Mouse (Mus musculus) hematopoietic stem cell, adult 5-6 weeks (primary cell): ENCODE results near the gene Fam20c. TPM values are rescaled to one million over a fixed set of nuclear protein-coding genes. Genes with fewer than 3 reads are reported as not detected.

Experiments used
- ATAC-seq, 2 experiments: fragments of 125-278 bp in 1 of 2; replicated peaks in 1 of 2; 2 replicates each; pipeline ENCODE4 v1.8.0; 2016 to 2017; ENCODE audit warnings: inconsistent platforms in 2 of 2, mild to moderate bottlenecking in 2 of 2, moderate number of reproducible peaks in 2 of 2, low read depth in 1 of 2, moderate TSS enrichment in 1 of 2; ENCODE audit not compliant: low FRiP score in 2 of 2, poor library complexity in 2 of 2, severe bottlenecking in 2 of 2, insufficient read depth in 1 of 2, low TSS enrichment in 1 of 2
- total RNA-seq: library from RNA; stranded (forward); fragments of 172-1452, 232-1000 nt; gene quantifications from 2 replicates; pipeline ENCODE4 v1.2.3, GENCODE M21; 2017

The Fam20c gene
- 1.4 and 3.5 TPM in 2 replicates for total RNA-seq

DNA sequence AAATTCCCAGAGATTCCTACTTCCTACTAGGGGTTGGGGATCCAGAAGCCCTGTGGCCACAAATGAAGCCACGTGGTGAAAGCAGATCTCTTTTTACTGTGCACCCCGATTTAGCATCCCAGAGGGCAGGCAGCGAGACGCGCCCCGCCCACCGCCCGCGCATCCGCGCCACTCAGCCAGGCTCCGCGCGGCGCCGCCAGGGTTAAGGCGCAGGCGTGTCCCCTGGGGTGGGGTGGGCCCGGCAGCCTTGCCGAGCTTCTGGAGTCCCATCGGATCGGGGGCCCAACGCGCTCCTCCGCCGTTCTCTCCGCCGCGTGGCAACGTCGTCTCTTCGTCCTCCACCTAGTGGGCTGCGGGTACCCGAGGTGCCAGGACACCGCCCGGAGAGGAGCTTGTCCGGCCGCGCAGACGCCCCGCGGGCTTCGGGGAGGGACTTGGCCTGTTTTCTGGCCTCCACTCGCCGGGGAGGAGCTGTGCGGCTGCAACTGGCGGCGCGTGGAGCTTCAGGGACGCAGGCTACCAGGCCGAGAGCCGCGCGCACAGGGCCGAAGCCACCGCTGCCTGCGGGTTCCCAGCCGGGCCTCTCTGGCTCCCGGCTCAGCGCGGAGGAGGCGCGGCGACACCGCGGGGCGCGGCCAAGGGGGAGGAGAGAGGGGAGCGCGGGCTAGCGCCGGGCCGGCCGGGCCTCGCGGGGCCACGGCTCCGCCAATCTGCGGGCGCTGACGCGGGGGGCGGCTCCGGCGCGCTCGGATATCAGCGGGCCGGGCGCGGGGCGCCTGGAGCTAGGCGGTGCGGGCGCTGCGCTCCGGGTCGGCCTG, at the start of gene Fam20c:
Fam20c (plus strand) TSS at position 212 of the 818 bp plus-strand sequence.
- peak; percentile 28 to 42 for ATAC-seq

DNA sequence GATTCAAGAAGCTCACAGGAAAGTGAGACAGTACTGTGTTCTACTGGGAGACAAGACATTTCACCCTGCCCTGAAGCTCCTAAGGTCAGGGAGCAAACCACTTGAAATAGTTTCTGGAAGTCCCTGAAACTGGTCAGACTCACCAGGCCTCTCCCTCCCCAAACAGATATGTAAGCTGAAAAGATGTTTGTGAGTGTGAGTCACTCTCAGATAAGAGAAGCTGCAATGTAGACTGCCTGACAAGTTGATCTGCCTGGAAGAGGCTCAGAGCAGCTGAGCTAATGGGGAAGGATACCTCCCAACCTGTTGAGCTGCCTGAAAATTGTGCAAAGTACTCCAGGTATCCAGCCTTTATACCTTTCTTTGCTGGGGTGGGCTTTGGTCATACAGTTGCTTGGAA, 46.9 kb upstream of the Fam20c start:
- no peak for ATAC-seq

DNA sequence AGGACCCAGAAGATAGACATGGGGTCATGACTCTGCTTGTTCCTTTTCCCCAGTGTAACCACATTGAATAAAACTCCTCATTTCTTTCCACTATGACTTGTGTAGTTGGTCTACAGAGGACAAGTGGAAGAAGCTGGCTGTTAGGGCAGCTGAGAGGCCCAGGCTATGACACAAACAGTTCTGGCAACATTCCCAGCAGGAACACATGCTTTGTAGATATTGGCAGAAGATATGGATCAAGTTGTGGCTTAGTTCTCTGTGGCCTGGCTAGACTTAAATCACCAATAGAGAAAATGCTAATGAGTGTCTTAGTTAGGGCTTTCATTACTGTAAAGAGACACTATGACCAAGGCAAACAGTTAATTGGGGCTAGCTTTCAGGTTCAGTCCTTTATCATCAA, 45.7 kb upstream of the Fam20c start:
- no peak for ATAC-seq

DNA sequence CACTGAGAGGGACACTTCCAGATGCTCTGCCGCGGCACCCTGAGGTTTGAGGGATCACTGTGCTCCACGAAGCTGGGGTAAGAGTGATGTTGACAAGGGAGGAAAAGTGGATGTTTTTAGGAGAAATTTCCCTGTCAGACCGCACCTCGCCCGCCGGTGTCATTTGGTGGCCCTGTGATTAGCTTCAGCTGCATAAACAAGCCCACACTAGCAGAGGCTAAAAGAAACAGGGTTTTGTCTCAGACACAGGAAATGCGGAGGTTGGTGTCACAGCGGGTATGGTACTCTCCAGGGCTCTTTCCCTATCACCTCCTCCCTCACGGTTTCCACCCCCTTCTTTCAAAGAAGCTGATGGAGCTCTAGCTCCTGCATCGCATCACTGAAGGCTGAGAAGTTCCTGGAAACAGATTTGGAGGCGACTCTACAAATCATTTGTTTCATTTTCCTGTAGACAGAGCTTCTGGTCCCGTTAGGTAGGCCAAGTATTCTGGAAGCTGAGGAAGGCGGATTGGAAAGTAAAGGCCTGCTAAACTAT, 38.7 kb upstream of the Fam20c start:
- no peak for ATAC-seq

DNA sequence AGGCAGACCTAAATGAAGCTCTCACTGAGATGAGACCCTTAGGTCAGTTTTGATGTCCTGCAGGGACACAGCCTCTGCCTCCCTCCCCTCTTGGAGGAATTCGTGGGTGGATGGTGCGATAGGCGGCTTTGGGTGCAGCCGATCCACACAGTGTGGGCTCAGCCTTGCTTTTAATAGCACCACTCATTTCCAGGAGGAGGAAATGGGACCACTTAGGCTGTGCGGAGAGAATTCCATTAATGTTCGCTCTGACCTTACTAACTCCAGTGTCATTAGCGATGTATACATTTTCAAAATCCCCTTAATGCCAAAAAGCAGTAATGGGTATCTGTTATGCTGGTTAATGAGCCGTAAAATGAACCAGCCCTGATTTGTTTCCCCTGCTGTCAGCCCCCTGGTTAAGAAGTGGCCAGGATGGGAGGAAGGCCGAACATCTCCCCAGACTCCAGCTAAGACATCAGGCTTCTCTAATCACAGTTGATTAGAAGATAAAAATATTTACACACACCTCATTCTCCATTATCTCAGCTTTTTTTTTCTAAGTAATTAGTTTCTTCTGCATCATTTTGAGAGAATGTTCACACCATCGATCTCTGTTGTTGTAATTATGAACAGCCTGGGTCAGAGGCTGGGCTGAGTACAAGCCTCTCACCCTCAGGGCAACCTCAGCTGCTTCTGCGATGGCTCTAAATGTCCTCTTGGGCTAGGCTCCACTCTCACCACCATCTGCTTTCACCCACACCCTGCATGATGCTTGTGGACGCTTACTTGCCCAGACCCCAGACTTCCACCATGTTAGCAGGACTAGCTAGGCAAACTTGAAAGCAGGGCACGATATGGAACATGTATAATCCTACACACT, 33.8 kb upstream of the Fam20c start:
- ATAC-seq = no peak

DNA sequence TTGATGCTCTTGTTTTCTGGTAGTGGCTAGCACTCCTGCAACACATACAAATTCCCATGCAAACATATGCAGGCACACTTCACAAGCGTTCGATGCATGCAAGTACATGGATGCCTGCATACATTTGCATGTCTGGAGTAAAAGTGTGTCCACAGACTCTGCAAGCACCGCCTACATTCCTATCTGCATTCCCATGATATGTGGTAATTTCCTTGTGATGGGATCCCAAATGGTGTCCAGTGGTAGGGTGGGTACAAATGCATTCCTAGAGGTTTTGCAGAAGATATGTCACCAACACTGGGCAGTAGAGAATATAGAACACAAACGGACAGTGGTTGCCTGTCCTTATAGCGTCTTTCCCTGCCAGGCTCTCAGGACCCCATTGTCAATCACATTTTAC, 29.9 kb upstream of the Fam20c start:
- ATAC-seq = no peak

DNA sequence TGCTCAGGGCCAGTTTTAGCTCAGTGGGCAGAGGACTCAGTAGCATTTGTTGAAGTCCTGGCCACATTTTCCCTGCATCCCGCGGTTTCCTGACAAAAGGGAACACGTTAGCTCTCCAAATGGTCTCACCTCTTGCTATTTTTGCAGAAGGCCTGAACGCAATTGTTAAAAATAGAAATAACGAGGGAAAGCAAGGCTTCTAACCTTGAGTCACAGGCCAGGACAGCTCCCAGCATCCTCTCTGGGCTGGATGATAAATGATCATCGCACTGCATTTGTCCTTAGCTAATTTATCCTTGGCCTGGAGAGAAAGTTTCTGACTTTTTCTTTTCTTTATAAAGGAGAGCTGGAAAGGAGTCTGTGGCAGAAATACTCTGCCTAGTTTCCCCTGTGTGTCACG, 29.2 kb upstream of the Fam20c start:
- ATAC-seq = no peak

DNA sequence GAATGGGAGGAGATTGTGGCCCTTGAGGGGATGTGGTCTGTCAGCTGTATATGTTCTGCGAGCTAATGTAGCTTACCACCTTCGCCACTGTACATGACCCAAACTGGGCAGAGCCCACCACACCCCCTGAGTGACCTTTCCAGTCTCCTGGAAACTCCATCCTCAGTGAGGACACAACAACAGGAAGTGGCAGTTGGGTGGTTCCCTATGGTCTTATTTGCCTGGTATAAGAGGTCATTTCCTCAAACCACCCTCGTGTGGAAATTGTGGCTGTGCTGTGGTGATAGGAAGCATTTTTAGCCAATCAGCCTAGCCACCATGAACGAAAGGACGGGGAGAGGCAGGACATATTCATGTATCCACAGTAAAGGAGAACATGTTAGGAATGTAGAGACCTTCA, 23.5 kb upstream of the Fam20c start:
- peak; percentile 70 to 77 for ATAC-seq

DNA sequence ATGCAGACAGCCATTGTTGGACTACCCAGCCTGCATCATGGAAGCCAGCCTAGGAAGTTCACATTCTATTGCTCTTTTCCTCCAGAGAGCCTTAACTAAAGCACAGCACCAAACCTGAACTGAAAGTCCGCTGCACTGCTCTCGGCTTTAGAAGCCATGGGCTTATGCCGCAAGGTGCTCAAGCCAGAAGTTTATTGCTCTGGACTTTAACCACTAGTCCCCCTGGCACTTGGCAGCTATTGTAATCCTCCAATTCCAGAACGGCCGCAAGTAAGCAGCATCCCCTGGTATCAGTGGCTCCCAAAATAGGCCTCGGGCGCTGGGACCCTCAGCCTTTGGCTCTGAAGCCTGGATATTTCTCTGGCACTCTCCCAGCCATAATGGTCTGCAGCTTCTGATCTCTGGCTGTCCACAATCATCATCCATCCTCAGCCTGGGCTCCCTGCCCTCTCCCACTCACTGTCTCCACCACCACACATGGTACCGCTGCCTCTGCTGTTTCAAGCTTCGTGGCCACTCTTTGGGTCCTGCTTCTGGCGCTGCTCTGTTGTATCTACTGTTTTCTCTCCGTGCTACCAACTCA, 20.9 kb upstream of the Fam20c start:
- no peak for ATAC-seq

DNA sequence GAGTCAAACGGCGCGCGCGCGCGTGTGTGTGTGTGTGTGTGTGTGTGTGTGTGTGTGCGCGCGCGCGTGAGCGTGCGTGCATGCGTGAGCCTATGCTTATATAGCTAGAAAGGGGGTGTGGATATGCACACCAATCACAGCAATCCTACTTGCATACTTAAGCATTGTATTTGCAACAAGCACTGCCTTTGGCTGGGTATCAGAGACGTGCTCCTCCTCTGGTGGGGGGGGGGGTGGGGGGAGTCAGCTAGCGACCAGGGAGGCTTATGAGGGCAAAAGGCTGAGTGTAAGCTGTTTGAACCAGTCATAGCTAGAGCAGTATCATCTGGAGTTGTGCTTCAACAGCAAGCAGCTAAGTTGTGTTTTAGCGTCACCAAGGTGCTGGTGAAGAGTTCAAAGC, 20.3 kb upstream of the Fam20c start:
- ATAC-seq = no peak

DNA sequence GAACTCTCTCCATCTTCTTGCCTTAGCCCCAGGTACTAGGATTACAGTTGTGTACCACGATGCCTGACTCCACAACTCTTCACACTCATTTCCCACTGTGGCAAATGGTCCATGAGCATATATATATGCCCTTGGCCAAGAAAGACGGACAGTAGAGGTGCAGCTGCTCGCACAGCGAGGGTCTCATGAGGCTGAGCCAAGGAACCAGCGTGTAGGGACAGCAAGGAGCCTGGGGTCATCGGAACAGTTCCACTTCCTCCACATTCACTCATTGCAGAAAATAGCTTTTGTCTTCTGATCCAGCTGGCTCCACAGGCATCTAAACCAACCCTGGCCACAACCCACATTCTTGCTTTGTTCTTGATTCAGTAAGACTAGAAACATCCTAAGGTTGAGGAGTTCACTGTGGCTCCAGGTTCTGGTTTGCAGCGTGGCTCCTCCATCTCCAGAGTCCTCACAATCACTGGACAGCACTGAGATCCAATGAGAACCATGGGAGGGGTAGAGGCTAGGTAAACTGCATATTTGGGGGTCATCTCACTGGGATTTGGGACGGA, 19.0 kb upstream of the Fam20c start:
- no peak for ATAC-seq

DNA sequence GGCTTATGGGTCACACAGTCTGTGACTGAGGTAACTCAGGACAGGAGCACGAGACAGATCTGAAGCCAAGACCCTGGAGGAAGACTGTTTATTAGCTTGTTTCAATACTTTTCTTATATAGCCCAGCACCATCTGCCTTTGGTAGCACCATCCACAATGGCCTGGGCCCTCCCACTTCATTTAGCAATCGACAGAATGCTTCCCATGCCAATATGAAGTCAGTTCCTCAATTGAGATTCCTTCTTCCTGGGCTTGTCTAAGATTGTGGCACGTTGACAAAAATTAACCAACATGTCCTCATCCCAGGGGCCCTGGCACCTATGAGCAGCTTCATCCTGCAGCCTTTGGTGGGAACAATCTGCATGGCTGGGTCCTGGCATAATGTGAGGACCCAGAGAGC, 14.2 kb upstream of the Fam20c start:
- no peak for ATAC-seq

DNA sequence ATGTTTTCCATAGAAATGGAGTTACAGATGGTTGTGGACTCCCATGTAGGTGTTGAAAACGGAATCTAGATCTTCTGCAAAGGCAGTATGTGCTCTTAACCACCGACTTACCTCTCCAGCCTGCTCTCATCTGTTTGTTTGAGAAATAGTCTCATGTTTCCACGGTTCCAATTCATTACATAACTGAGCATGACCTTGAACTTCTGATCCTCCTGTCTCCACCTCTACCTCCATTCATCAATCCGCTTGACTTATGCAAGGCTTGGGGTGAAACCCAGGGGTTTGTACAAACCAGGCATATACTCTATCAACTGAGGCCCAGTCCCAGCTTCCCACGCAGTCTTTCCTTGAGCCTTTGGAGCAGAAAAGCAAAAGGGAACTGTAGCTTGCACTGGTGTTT, 12.8 kb upstream of the Fam20c start:
- ATAC-seq = no peak

DNA sequence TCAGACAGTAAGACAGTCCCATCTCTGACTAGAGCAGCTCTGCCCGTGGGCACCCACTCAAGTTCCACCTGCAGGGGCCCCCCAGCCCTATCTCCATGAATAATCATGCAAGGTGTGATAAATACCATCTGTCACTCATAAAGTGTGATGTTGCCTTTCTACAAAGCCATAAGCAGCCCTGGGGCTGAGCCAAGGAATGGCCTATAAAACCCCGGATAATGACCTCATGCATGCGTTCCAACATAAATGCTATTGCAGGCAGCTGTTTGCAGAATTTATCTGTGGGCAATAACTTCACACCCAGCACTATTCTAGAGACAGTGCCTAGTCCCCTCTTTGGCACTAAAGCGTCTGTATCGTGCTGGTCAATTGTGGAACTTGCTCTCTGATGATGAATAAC, 12.0 kb upstream of the Fam20c start:
- no peak for ATAC-seq

DNA sequence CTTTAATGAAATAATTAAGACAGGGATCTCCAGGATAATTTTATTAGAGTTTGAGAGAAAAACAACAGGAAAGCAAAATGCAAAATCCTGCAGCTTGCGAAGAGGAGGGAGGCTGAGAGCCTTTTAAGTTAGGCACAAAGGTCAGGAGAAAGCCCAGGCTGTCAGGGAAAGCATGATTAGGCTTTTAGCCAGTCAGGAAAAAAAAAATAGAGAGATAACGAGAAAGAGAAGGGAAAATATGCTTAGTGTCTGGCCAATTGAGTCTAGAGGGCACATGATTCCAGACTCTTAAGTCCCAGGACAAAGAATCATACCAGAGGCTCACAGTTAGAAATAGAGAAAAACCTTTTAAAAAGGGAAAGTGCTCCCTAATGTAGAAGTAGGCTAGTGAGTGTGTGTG, 10.7 kb upstream of the Fam20c start:
- ATAC-seq = no peak

DNA sequence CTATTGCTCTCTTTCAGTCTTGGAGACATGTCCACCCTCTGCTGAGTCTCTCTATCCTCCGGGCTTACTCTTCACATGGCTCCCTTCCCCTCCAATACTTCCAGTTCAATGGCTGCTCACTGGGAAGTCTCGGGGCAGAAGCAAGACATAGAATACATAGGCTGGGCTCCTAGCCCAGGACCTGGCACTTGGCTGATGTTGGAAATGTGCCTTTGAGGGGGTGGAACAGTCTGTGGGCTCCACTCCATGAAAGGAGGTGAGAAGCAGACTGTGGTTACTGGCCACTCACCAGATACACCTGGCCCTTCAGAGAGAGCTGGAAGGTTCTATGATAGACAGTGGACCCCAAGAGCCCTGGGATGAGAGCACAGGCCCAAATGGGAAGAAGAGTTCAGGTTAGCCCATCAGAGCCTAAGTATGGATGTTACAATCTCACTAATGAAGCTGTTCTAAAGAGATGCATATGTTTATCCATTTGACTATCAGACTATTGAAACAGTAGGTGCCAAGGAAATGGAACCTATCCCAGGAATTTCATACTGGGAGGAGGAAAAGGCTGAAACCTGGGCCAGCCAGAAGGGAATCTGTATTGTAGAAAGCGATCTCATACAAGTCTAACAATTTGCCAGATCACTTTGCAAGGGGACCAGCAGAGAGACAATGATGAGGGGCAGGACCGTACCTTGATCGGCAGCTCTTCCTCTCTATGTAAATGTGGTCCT, 8.8 kb upstream of the Fam20c start:
- ATAC-seq = no peak

DNA sequence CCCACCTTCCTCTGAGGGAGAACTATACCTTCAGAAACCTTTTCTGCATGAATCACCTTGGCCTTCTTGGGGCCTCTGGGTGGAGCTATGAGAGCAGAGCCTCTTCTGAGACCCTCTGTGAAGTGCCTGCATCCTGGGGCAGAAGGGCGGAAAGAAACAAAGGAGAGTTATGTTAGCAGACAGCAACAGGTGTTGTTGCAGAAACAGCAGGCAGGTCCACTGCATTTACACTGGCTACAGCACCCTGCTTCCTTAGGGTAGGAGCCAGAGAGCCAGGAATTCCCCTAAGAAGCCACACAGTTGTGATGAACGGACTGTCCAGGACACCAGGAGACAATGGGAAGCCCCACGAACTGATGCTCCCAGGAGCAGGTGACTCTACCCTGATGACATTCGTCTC, 1.0 kb upstream of the Fam20c start:
- no peak for ATAC-seq
